Mouse (Mus musculus): ENCODE measurements around the gene BC048671. TPM values are rescaled to one million over a fixed set of nuclear protein-coding genes. Genes with fewer than 3 reads are reported as not detected.

The BC048671 gene
- polyA plus RNA-seq, 1 experiment from 2014 or later, result 0.12 TPM

GRCm38 (mm10) chr6:90342343-90342742, 41.3 kb downstream of the BC048671 start:
- Histone ChIP-seq H3K27ac (ENCODE audit: low read length) (no peak overlapping the region), H3K36me3 (ENCODE audit: control insufficient read depth, insufficient read depth) (no peaks in the 10 kb centered on the region), H3K4me2 (ENCODE audit: low read depth, low read length) (no peak overlapping the region), H3K4me1 (ENCODE audit: control insufficient read depth, low read depth, low read length) (no peaks in the 10 kb centered on the region), H3K27me3 (ENCODE audit: control insufficient read depth, insufficient read depth, low read depth, low read length) (no peaks in the 10 kb centered on the region), H3K9me3 (replicated peaks; ENCODE audit: control insufficient read depth, low read length) (no peaks in the 10 kb centered on the region), H3K4me3 (ENCODE audit: low read depth, low read length) (no peak overlapping the region), H3K9ac (ENCODE audit: low read depth, low read length) (no peak overlapping the region)
- 52% methylated on average over 2 of the region's 2 CpGs for WGBS (ENCODE audit: insufficient replicate concordance)
- ATAC-seq (ENCODE audit: low read depth), result no peak

GRCm38 (mm10) chr6:90347183-90347582, 46.2 kb downstream of the BC048671 start:
- H3K4me2 ChIP-seq (ENCODE audit: low read depth, low read length), result no peak overlapping the region
- no peak overlapping the region for H3K4me3 ChIP-seq (ENCODE audit: low read depth, low read length)
- no peaks in the 10 kb centered on the region for H3K9me3 ChIP-seq (replicated peaks; ENCODE audit: control insufficient read depth, low read length)
- no peak overlapping the region for H3K27ac ChIP-seq (ENCODE audit: low read length)
- H3K4me1 ChIP-seq (ENCODE audit: control insufficient read depth, low read depth, low read length), result no peaks in the 10 kb centered on the region
- WGBS (ENCODE audit: insufficient replicate concordance), result 36% methylated on average over 4 of the region's 4 CpGs
- no peaks in the 10 kb centered on the region for H3K27me3 ChIP-seq (ENCODE audit: control insufficient read depth, insufficient read depth, low read depth, low read length)
- no peak for ATAC-seq (ENCODE audit: low read depth)
- H3K9ac ChIP-seq (ENCODE audit: low read depth, low read length), result no peak overlapping the region
- H3K36me3 ChIP-seq (ENCODE audit: control insufficient read depth, insufficient read depth), result no peaks in the 10 kb centered on the region; the same call in 1 of the 2 replicates

DNA sequence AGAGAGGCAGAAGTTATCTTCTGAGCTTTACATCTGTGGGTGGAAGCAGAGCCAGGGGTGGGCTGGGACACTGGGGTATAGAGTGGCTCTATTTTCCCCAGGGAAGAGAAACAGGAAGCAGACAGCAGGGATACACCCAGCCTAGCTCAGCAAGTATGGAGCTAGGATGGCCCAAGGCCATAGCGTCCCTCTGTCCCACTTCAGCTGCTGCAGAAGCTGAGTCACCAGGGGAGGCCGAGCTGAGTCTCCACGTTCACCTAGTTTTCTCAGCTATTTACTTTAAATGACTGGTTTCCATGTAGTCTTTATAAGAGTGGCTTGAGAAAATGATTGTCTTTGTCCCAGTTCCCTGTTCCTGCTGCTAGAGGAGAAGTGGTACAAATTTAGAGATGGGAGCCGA, 47.5 kb downstream of the BC048671 start:
- no peak overlapping the region for H3K4me2 ChIP-seq (ENCODE audit: low read depth, low read length)
- H3K9me3 ChIP-seq (replicated peaks; ENCODE audit: control insufficient read depth, low read length), result no peaks in the 10 kb centered on the region
- no peaks in the 10 kb centered on the region for H3K4me1 ChIP-seq (ENCODE audit: control insufficient read depth, low read depth, low read length)
- no peaks in the 10 kb centered on the region for H3K27me3 ChIP-seq (ENCODE audit: control insufficient read depth, insufficient read depth, low read depth, low read length)
- H3K36me3 ChIP-seq (ENCODE audit: control insufficient read depth, insufficient read depth), result no peaks in the 10 kb centered on the region; the same call in 1 of the 2 replicates
- ATAC-seq (ENCODE audit: low read depth), result no peak
- no peak overlapping the region for H3K4me3 ChIP-seq (ENCODE audit: low read depth, low read length)
- WGBS (ENCODE audit: insufficient replicate concordance), result 60% methylated on average over 4 of the region's 4 CpGs
- no peak overlapping the region for H3K27ac ChIP-seq (ENCODE audit: low read length)
- H3K9ac ChIP-seq (ENCODE audit: low read depth, low read length), result no peak overlapping the region

- Histone ChIP-seq H3K27me3 (ENCODE audit: control insufficient read depth, insufficient read depth, low read depth, low read length) (no peaks in the 10 kb centered on the region), H3K27ac (ENCODE audit: low read length) (no peak overlapping the region), H3K4me3 (ENCODE audit: low read depth, low read length) (no peak overlapping the region), H3K4me1 (ENCODE audit: control insufficient read depth, low read depth, low read length) (no peaks in the 10 kb centered on the region), H3K36me3 (ENCODE audit: control insufficient read depth, insufficient read depth) (no peaks in the 10 kb centered on the region; the same call in 1 of the 2 replicates), H3K4me2 (ENCODE audit: low read depth, low read length) (no peak overlapping the region), H3K9ac (ENCODE audit: low read depth, low read length) (no peak overlapping the region), H3K9me3 (replicated peaks; ENCODE audit: control insufficient read depth, low read length) (no peaks in the 10 kb centered on the region)
- WGBS (ENCODE audit: insufficient replicate concordance), result 58% methylated on average over 2 of the region's 2 CpGs
- ATAC-seq (ENCODE audit: low read depth), result no peak
Measured at GRCm38 (mm10) chr6:90350011-90350410, 49.0 kb downstream of the BC048671 start.

Other genes starting within 250 kb of the BC048671 start
- gene Vmn1r49, start 222.7 kb upstream of the BC048671 start, polyA plus RNA-seq (2015; fragmentation: Nextera tagmentation; extraction: Ambion mirVana), result not detected in 2 replicates
- not detected in 2 replicates for gene Vmn1r50, start 199.8 kb upstream of the BC048671 start, polyA plus RNA-seq (2015; fragmentation: Nextera tagmentation; extraction: Ambion mirVana)
- gene Vmn1r51, start 178.6 kb upstream of the BC048671 start, polyA plus RNA-seq (2015; fragmentation: Nextera tagmentation; extraction: Ambion mirVana), result not detected in 2 replicates
- gene Vmn1r52, start 126.4 kb upstream of the BC048671 start, polyA plus RNA-seq (2015; fragmentation: Nextera tagmentation; extraction: Ambion mirVana), result not detected in 2 replicates
- not detected in 2 replicates for gene V1ra8, start 98.4 kb upstream of the BC048671 start, polyA plus RNA-seq (2015; fragmentation: Nextera tagmentation; extraction: Ambion mirVana)
- not detected in 2 replicates for gene Vmn1r53, start 76.8 kb upstream of the BC048671 start, polyA plus RNA-seq (2015; fragmentation: Nextera tagmentation; extraction: Ambion mirVana)
- not detected in 2 replicates for gene Vmn1r54, start 54.9 kb upstream of the BC048671 start, polyA plus RNA-seq (2015; fragmentation: Nextera tagmentation; extraction: Ambion mirVana)
- 13.1 and 13.4 TPM in 2 replicates for gene Chst13, start 24.0 kb downstream of the BC048671 start, polyA plus RNA-seq (2015; fragmentation: Nextera tagmentation; extraction: Ambion mirVana)
- 32.3 and 41.1 TPM in 2 replicates for gene Uroc1, start 32.1 kb downstream of the BC048671 start, polyA plus RNA-seq (2015; fragmentation: Nextera tagmentation; extraction: Ambion mirVana)
- gene Zxdc, start 68.3 kb downstream of the BC048671 start, polyA plus RNA-seq (2015; fragmentation: Nextera tagmentation; extraction: Ambion mirVana), result 2.0 and 3.0 TPM in 2 replicates
- 0.08 and 0.19 TPM in 2 replicates for gene Cfap100, start 127.6 kb downstream of the BC048671 start, polyA plus RNA-seq (2015; fragmentation: Nextera tagmentation; extraction: Ambion mirVana)
- gene Klf15, start 161.4 kb downstream of the BC048671 start, polyA plus RNA-seq (2015; fragmentation: Nextera tagmentation; extraction: Ambion mirVana), result 21.7 and 25.8 TPM in 2 replicates
- gene Aldh1l1, start 185.2 kb downstream of the BC048671 start, polyA plus RNA-seq (2015; fragmentation: Nextera tagmentation; extraction: Ambion mirVana), result 35.9 and 48.3 TPM in 2 replicates